Mouse (Mus musculus): ENCODE data around the gene Pdap1.
"Not testable (repeated sequence)": the region's sequence is repeated elsewhere in the genome, so short reads cannot be mapped to it uniquely, and the experiment has no call there.

The Pdap1 gene

DNA sequence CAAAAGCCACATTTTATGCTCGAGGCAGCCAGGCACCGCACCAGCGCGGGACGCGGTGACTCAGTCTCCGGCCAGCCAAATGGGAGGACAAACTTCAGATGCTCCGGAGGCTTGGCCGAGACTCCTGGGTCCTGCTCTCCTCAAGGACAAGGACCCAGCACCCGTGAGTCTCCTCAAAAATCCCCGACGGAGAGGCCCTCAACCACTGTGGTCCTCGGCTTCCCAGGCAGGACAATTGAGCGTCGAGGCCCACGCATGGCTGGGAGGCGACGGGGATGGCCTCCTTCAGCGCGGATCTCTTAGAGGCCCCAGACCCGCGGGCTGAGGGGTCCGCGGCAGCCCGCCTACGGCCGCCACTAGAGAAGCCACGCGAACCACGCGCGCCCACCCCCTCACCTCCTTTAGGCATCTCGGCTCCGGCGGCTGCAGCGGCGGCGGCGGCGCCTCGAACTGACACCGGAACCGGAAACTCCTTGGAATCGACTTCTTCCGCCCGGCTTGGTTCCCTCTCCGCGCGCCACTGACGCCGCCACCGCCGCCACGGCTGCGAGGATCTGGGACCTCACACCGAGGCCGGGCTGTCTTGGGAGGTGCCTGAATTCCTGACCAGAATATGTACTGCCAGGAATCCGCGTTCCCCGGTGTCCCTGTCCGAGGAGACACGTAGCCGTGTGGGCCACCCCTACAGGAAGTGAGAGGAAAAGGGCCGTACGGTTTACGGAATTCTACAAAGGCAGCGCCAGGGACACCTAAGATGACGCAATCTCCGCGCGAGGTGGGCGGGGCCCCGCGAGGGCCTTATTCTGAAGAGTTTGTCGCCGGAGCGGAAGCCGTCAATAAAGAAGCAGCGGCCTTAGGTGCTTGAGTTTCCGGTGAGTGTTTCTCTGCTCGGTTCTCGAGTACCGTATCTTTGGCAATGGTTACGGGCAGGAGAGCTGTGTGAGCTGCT, at the start of gene Pdap1, which contains the start of gene Bud31:
Gene Pdap1 (minus strand): TSS at position 668 of the 949 bp plus-strand sequence.
Gene Bud31 (plus strand): TSS at position 792 of the 949 bp plus-strand sequence.
- peak; percentile 94 for DNase-seq (ENCODE audit: low spot score)

DNA sequence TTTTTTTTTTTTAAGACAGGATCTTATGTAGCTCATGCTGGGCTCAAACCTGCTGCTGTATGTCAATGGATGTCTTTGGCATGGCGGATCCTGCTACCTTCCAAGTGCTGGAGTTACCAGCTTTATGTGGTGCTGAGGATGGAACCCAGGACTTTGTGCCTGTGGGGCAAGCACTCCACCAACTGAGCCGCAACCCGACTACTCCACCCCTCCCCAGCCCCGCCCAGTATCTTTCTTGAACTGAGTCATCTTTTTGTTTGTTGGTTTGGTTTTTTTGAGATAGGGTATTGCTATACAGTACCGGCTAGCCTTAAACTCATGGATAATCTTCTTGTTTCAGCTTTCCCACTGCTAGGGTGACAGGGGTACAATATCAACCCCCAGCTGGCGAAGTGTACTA, 49.4 kb upstream of the Pdap1 start:
- no peak for DNase-seq (ENCODE audit: low spot score)

DNA sequence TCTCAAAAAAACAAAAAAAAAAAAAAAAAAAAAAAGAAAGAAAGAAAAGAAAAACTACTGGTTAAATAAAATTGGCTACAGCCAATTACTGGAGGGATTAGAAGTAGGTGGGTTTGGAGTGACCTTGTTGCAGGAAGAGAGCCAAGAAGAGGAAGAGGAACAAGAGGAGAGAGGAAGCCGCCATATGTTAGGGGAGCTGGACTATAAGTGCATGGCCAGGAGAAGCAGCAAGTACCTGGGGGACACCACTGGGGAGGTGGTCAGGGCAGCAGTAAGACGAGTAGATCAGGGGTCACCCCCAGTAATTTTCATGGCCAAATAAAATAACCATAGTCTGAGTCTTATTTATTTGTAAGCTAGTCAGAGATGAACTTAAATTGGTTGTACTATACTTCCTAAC, 45.2 kb upstream of the Pdap1 start:
- DNase-seq (ENCODE audit: low spot score), result no peak

DNA sequence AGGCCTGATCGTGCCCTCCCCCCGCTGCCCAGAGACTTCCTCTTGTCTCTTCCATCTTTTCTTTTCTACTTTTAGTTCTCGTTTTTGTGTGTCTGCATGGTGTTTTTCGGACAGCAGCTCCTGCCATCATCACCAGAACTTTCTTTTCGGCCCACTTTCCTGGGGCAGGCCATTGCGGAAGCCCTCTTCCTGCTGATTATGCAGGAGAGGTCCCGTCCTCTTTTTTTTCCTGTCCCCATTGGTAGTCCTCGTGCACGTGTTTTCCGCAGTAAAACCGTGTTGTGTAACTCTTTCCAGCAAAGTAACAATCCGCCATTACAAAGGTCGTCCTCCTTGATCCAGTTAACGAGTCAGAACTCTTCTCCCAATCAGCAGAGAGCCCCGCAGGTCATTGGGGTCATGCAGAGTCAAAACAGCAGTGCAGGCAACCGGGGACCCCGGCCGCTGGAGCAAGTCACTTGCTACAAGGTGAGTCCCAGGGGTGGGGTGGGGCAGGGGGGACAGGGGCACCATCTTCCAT, 38.5 kb upstream of the Pdap1 start:
- DNase-seq (ENCODE audit: low spot score), result no peak

DNA sequence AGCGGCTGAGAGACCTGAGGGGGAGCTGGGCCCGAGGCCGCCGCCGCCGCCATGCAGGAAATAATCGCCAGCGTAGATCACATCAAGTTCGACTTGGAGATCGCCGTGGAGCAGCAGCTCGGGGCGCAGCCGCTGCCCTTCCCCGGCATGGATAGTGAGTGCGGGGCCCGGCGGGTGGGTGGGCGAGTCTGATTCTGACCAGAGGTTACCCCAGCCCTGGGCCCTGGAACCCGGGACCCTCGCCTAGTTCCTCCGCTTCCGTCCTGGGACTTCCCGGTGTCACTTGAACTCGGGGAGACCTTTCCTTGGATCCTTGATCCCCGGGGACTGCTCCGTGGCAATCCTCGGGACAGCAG, 27.2 kb upstream of the Pdap1 start:
- DNase-seq (ENCODE audit: low spot score), result no peak

DNA sequence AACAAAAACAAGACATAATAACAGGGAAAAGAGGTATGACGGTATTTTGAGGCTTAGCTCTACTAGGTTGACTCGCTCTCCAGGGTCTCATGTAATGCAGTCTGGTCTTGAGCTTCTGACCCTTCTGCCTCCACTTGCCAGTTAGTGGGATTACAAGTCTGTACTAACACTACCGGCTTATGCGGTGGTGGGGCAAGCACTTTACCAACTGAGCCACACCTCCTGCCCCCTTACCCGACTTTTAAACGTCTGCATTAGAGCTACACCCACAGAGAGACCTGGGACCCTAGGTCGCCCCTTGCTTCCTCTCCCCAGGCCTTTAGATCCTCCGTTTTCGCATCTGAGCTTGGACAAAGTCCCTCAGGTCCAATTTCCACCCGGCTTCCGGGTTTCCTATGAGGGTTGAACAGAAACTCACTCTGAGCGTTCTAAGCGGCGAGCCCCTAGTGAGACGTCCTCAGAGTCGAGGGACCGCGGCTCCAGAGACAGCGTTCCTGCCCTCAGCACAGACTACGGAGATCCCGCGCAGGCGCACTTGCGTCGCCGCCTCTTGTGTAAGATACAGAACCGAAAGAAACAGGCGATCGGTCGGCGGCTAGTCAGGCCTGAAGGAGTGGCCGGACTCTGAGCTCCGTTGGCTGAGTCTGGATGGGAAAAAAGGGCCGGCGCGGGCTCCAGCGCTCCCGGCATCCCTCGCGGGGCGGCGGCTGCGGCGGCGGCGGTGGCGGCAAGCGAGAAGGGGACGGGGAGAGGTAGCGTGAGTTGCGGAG, 26.7 kb upstream of the Pdap1 start, which contains the start of the genes Ptcd1 and Cpsf4:
Gene Ptcd1 (minus strand): TSS at position 573 of the 770 bp plus-strand sequence.
Gene Cpsf4 (plus strand): TSS at position 678 of the 770 bp plus-strand sequence.
- DNase-seq (ENCODE audit: low spot score), result peak; percentile 99

- no peak for DNase-seq (ENCODE audit: low spot score)
Observed at GRCm38 (mm10) chr5:145165184-145165583, 25.1 kb upstream of the Pdap1 start.

- no peak for DNase-seq (ENCODE audit: low spot score)
Observed at GRCm38 (mm10) chr5:145164710-145165109, 24.7 kb upstream of the Pdap1 start.

GRCm38 (mm10) chr5:145161361-145161760, 21.3 kb upstream of the Pdap1 start:
- no peak for DNase-seq (ENCODE audit: low spot score)

GRCm38 (mm10) chr5:145152690-145153089, 12.7 kb upstream of the Pdap1 start:
- DNase-seq (ENCODE audit: low spot score), result no peak

GRCm38 (mm10) chr5:145149294-145149693, 9.3 kb upstream of the Pdap1 start:
- no peak for DNase-seq (ENCODE audit: low spot score)

GRCm38 (mm10) chr5:145147748-145148147, 7.7 kb upstream of the Pdap1 start:
- DNase-seq (ENCODE audit: low spot score), result no peak

DNA sequence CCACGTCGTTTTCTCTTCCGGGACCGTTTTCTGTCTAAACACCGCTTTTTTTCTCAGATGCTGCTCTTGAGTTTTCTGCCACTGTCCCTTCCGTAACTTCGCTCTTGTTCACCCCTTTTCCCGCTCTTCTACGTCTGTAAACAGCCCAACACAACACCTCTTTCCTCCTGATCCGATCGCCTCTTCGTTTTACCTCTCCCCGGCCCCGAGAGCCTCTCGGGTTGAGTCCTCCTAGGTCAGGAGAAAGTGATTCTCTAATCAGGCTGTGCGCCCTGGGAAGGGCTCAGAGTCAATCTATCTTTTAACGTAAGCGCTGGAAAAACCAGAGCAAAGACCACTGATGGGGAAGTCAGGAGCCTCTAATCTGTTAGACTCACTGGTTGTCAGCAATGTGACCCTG, 573 bp upstream of the Pdap1 start:
- no peak for DNase-seq (ENCODE audit: low spot score)

- DNase-seq (ENCODE audit: low spot score), result no peak
Observed at GRCm38 (mm10) chr5:145138836-145139235, 1.2 kb downstream of the Pdap1 start.

GRCm38 (mm10) chr5:145133275-145133674, 6.8 kb downstream of the Pdap1 start:
- DNase-seq (ENCODE audit: low spot score), result not testable (repeated sequence)

GRCm38 (mm10) chr5:145130995-145131394, 9.0 kb downstream of the Pdap1 start:
- DNase-seq (ENCODE audit: low spot score), result no peak

GRCm38 (mm10) chr5:145130191-145130590, 9.8 kb downstream of the Pdap1 start:
- no peak for DNase-seq (ENCODE audit: low spot score)

DNA sequence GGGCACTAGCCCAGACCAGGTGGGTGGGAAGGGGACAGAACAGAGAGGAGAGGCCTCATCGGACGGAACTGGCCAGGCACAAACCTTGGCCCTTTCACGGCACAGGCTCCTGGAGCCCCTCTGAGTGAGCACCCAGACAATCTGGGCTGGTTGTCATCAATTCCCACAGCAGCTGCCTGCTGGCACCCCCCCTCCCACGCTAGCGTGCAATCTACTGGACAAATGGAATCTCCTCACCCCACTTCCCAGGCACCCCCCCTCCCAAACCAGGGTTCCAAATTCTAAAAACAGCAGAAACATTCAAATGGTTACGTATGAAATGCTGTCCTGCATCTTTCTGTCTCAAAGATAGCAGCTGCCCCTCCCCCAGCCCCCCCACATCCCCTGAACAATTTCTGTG, 10.3 kb downstream of the Pdap1 start:
- not testable (repeated sequence) for DNase-seq (ENCODE audit: low spot score)

- no peak for DNase-seq (ENCODE audit: low spot score)
Observed at GRCm38 (mm10) chr5:145129124-145129523, 10.9 kb downstream of the Pdap1 start.

DNA sequence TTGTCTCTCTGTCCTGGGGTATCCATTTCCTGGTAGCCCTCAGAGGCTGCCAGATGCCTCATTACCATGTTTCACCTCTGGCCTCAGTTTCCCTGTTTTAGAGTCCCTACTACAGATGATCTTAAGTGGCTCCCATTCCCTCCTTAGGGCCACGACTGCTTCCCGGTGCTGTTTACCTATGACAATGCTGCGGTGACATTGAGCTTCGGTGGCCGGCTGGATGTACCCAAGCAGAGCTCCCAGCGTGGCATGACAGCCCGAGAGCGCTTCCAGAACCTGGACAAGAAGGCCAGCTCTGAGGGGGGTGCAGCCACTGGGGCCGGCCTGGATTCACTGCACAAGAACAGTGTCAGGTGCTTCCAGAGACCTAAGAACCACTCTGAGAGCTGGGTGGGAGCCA, 13.5 kb downstream of the Pdap1 start:
- no peak for DNase-seq (ENCODE audit: low spot score)

GRCm38 (mm10) chr5:145123396-145123795, 16.6 kb downstream of the Pdap1 start:
- DNase-seq (ENCODE audit: low spot score), result no peak

DNA sequence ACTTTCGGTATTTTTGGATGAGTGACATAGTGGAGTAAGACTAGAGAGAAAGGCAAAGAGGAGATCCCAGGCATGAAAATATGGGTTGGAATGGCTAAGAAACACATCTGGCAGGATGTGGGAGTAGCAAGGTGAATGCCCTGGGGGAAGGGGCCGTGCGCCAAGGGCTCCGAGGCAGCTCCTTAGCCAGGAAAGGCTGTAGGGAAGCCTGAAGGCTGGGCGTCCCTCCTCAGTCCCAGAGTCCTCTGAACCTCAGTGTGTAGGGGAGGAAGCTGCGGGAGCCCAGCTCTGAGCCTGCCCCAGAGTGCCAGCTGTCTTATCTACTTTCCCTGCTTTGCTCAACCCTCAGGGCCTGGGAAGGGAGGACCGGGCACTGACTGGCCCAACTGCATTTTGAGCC, 19.1 kb downstream of the Pdap1 start:
- no peak for DNase-seq (ENCODE audit: low spot score)

- no peak for DNase-seq (ENCODE audit: low spot score)
Observed at GRCm38 (mm10) chr5:145119385-145119784, 20.7 kb downstream of the Pdap1 start.

Measured in ovary, postnatal 36 days (tissue).